Mouse (Mus musculus) E14TG2a.4 (cell line): ENCODE data around the gene Adgrl3.

Experiments used
- CTCF ChIP-seq: conservative IDR thresholded peaks from 2 replicates; pipeline ENCODE4 v1.5.1; 2014; ENCODE audit warnings: low read length
- NANOG ChIP-seq: IDR thresholded peaks from 2 replicates; pipeline ENCODE4 v1.6.1; 2014; ENCODE audit warnings: borderline replicate concordance, low read length, mixed read lengths
- POU5F1 ChIP-seq: IDR thresholded peaks from 2 replicates; pipeline ENCODE4 v1.6.1; 2014; ENCODE audit warnings: low read length, borderline replicate concordance

GRCm38 (mm10) chr5:81046128-81046527 is 26.2 kb downstream of the Adgrl3 start:
- TF ChIP-seq CTCF (no peak), NANOG (no peak), POU5F1 (no peak)
